Mouse (Mus musculus): ENCODE data around the gene Bcan. TPM values are rescaled to one million over a fixed set of nuclear protein-coding genes. Genes with fewer than 3 reads are reported as not detected.

Gene Bcan
- total and polyA plus RNA-seq, 3 experiments, result 0.04 TPM; not detected in 2

GRCm38 (mm10) chr3:87944838-87945600, 55.0 kb downstream of the Bcan start:
- Histone ChIP-seq H3K9ac (ENCODE audit: insufficient read depth, low read depth) (no peak overlapping the region), H3K36me3 (replicated peaks in 1 of 2; ENCODE audit: control insufficient read depth in 1 of 2, insufficient read depth in 1 of 2, low read length in 1 of 2) (peaks cover 29 to 58% of the 10 kb centered on the region in 2 experiments), H3K27me3 (replicated peaks) (no peaks in the 10 kb centered on the region), H3K79me2 (replicated peaks; ENCODE audit: control insufficient read depth, extremely low read depth, insufficient read depth, poor library complexity, severe bottlenecking) (no peaks in the 10 kb centered on the region), H3K9me3 (replicated peaks; ENCODE audit: low read length) (no peaks in the 10 kb centered on the region), H3K4me2 (ENCODE audit: insufficient read depth, low read depth, poor library complexity, severe bottlenecking) (no peak overlapping the region), H3K4me3 (replicated peaks in 1 of 3; ENCODE audit: low read depth in 2 of 3, low read length in 2 of 3, poor library complexity in 1 of 3) (no peak overlapping the region), H3K27ac (ENCODE audit: insufficient read depth, low read depth) (no peak overlapping the region), H3K4me1 (ENCODE audit: control insufficient read depth in 1 of 2, insufficient read depth in 2 of 2) (no peaks in the 10 kb centered on the region)
- in situ Hi-C loops (cut with MboI; ENCODE audit: low pct_ligation_motif_present, low pct_unique_long_range_greater_than_20kb, low sequenced_read_pairs), result loop anchor here (5.0 kb wide), 1 partner anchor 32 kb away; no protein-coding TSS in a partner anchor
- dilution Hi-C loops (cut with MboI; ENCODE audit: extremely low pct_ligation_motif_present, extremely low pct_unique_long_range_greater_than_20kb, low sequenced_read_pairs), result no loop called here
- no peak for DNase-seq (ENCODE audit: extremely low read depth)
- TF ChIP-seq MAFK (IDR thresholded peaks at IDR 0.05; ENCODE audit: insufficient replicate concordance, low read length), result no peak
- TF ChIP-seq GABPA (IDR thresholded peaks at IDR 0.05; ENCODE audit: insufficient replicate concordance, low read depth, low read length), result no peak
- no peak for TF ChIP-seq CHD1 (IDR thresholded peaks at IDR 0.05; ENCODE audit: low read depth, low read length)
- no peak for TF ChIP-seq BHLHE40 (IDR thresholded peaks at IDR 0.05; ENCODE audit: low read depth, low read length)
- TF ChIP-seq MEF2A (IDR thresholded peaks at IDR 0.05; ENCODE audit: borderline replicate concordance, low read depth, low read length), result no peak
- no peak for TF ChIP-seq ZNF384 (IDR thresholded peaks at IDR 0.05; ENCODE audit: low read depth, low read length)
- TF ChIP-seq EP300 (IDR thresholded peaks at IDR 0.05; ENCODE audit: low read length), result no peak
- no peak for TF ChIP-seq ELF1 (IDR thresholded peaks at IDR 0.05; ENCODE audit: low read depth, low read length)
- TF ChIP-seq E2F4 (IDR thresholded peaks at IDR 0.05; ENCODE audit: insufficient replicate concordance, low read depth, low read length), result no peak

- Histone ChIP-seq H3K4me2 (ENCODE audit: insufficient read depth, low read depth, poor library complexity, severe bottlenecking) (no peak overlapping the region), H3K4me1 (ENCODE audit: control insufficient read depth in 1 of 2, insufficient read depth in 2 of 2) (no peaks in the 10 kb centered on the region), H3K4me3 (replicated peaks in 1 of 3; ENCODE audit: low read depth in 2 of 3, low read length in 2 of 3, poor library complexity in 1 of 3) (no peak overlapping the region), H3K36me3 (replicated peaks in 1 of 2; ENCODE audit: control insufficient read depth in 1 of 2, insufficient read depth in 1 of 2, low read length in 1 of 2) (peaks cover 41 to 73% of the 10 kb centered on the region in 2 experiments), H3K9ac (ENCODE audit: insufficient read depth, low read depth) (no peak overlapping the region), H3K9me3 (replicated peaks; ENCODE audit: low read length) (no peaks in the 10 kb centered on the region), H3K79me2 (replicated peaks; ENCODE audit: control insufficient read depth, extremely low read depth, insufficient read depth, poor library complexity, severe bottlenecking) (no peaks in the 10 kb centered on the region), H3K27me3 (replicated peaks) (no peaks in the 10 kb centered on the region), H3K27ac (ENCODE audit: insufficient read depth, low read depth) (no peak overlapping the region)
- dilution Hi-C loops (cut with MboI; ENCODE audit: extremely low pct_ligation_motif_present, extremely low pct_unique_long_range_greater_than_20kb, low sequenced_read_pairs) (no loop called here), in situ Hi-C loops (cut with MboI; ENCODE audit: low pct_ligation_motif_present, low pct_unique_long_range_greater_than_20kb, low sequenced_read_pairs) (loop anchor here (5.0 kb wide), 1 partner anchor 34 kb away; no protein-coding TSS in a partner anchor)
- no peak for DNase-seq (ENCODE audit: extremely low read depth)
- TF ChIP-seq MAFK (IDR thresholded peaks at IDR 0.05; ENCODE audit: insufficient replicate concordance, low read length) (no peak), NELFE (IDR thresholded peaks at IDR 0.05; ENCODE audit: low read depth, low read length) (no peak), ELF1 (IDR thresholded peaks at IDR 0.05; ENCODE audit: low read depth, low read length) (no peak), KAT2A (IDR thresholded peaks at IDR 0.05; ENCODE audit: insufficient replicate concordance, low read length) (no peak), USF2 (conservative IDR thresholded peaks at IDR 0.05; ENCODE audit: low read depth, low read length) (no peak), MEF2A (IDR thresholded peaks at IDR 0.05; ENCODE audit: borderline replicate concordance, low read depth, low read length) (no peak), HCFC1 (IDR thresholded peaks at IDR 0.05; ENCODE audit: low read depth, low read length) (no peak), MYC (IDR thresholded peaks at IDR 0.05; ENCODE audit: low read depth, low read length) (no peak), JUND (conservative IDR thresholded peaks at IDR 0.05; ENCODE audit: low read depth, low read length) (no peak), ZMIZ1 (IDR thresholded peaks at IDR 0.05; ENCODE audit: low read depth, low read length) (no peak), JUN (IDR thresholded peaks at IDR 0.05; ENCODE audit: insufficient read depth, low read depth, low read length) (no peak), E2F4 (IDR thresholded peaks at IDR 0.05; ENCODE audit: insufficient replicate concordance, low read depth, low read length) (no peak), TBP (conservative IDR thresholded peaks at IDR 0.05; ENCODE audit: low read depth, low read length) (no peak), USF1 (IDR thresholded peaks at IDR 0.05; ENCODE audit: low read depth, low read length) (no peak), MAX (IDR thresholded peaks at IDR 0.05; ENCODE audit: low read length) (no peak), PAX5 (IDR thresholded peaks at IDR 0.05; ENCODE audit: low read length) (no peak), CHD2 (IDR thresholded peaks at IDR 0.05; ENCODE audit: low read length) (no peak)
Observed at GRCm38 (mm10) chr3:87943586-87943985, 56.4 kb downstream of the Bcan start.
